Mouse (Mus musculus): ENCODE data around the gene Serpina6. TPM values are rescaled to one million over a fixed set of nuclear protein-coding genes. Genes with fewer than 3 reads are reported as not detected.

The Serpina6 gene
- polyA plus RNA-seq, 1 experiment from 2014 or later: not detected

GRCm38 (mm10) chr12:103644601-103645000, 12.4 kb downstream of the Serpina6 start:
- DNase-seq (ENCODE audit: low spot score): no peak
- Histone ChIP-seq H3K36me3 (replicated peaks) (no peaks in the 10 kb centered on the region), H3K27ac (replicated peaks) (no peak overlapping the region), H3K4me3 (no peak overlapping the region), H3K27me3 (replicated peaks; ENCODE audit: low read depth, poor library complexity, severe bottlenecking) (no peaks in the 10 kb centered on the region), H3K9me3 (no peaks in the 10 kb centered on the region), H3K4me1 (no peaks in the 10 kb centered on the region)
- 37% methylated on average over 5 of the region's 5 CpGs for WGBS

GRCm38 (mm10) chr12:103643818-103644217, 13.2 kb downstream of the Serpina6 start:
- Histone ChIP-seq H3K9me3 (no peaks in the 10 kb centered on the region), H3K27ac (replicated peaks) (no peak overlapping the region), H3K4me3 (no peak overlapping the region), H3K27me3 (replicated peaks; ENCODE audit: low read depth, poor library complexity, severe bottlenecking) (no peaks in the 10 kb centered on the region), H3K36me3 (replicated peaks) (no peaks in the 10 kb centered on the region), H3K4me1 (no peaks in the 10 kb centered on the region)
- no peak for DNase-seq (ENCODE audit: low spot score)
- 81% methylated on average over 3 of the region's 3 CpGs for WGBS

- no peaks in the 10 kb centered on the region for H3K4me1 ChIP-seq
- no peaks in the 10 kb centered on the region for H3K9me3 ChIP-seq
- no peak overlapping the region for H3K27ac ChIP-seq (replicated peaks)
- H3K27me3 ChIP-seq (replicated peaks; ENCODE audit: low read depth, poor library complexity, severe bottlenecking): no peaks in the 10 kb centered on the region
- WGBS: under 1% methylated on average over 2 of the region's 2 CpGs
- H3K36me3 ChIP-seq (replicated peaks): no peaks in the 10 kb centered on the region
- H3K4me3 ChIP-seq: no peak overlapping the region
- DNase-seq (ENCODE audit: low spot score): peak; percentile 79
These were observed 13.7 kb downstream of the Serpina6 start for GRCm38 (mm10) chr12:103643336-103643735.

GRCm38 (mm10) chr12:103635846-103636245, 21.2 kb downstream of the Serpina6 start:
- H3K4me1 ChIP-seq: no peaks in the 10 kb centered on the region
- H3K27me3 ChIP-seq (replicated peaks; ENCODE audit: low read depth, poor library complexity, severe bottlenecking): no peaks in the 10 kb centered on the region
- 85% methylated on average over 2 of the region's 2 CpGs for WGBS
- no peak overlapping the region for H3K27ac ChIP-seq (replicated peaks)
- no peaks in the 10 kb centered on the region for H3K9me3 ChIP-seq
- no peak for DNase-seq (ENCODE audit: low spot score)
- H3K36me3 ChIP-seq (replicated peaks): no peaks in the 10 kb centered on the region
- H3K4me3 ChIP-seq: no peak overlapping the region

- no peaks in the 10 kb centered on the region for H3K27me3 ChIP-seq (replicated peaks; ENCODE audit: low read depth, poor library complexity, severe bottlenecking)
- H3K4me1 ChIP-seq: no peaks in the 10 kb centered on the region
- no peaks in the 10 kb centered on the region for H3K36me3 ChIP-seq (replicated peaks)
- no peaks in the 10 kb centered on the region for H3K9me3 ChIP-seq
- H3K4me3 ChIP-seq: no peak overlapping the region
- H3K27ac ChIP-seq (replicated peaks): no peak overlapping the region
- WGBS: 80% methylated on average over 2 of the region's 2 CpGs
- DNase-seq (ENCODE audit: low spot score): no peak
These were observed 22.6 kb downstream of the Serpina6 start for GRCm38 (mm10) chr12:103634430-103634829.

GRCm38 (mm10) chr12:103631203-103631612, 25.8 kb downstream of the Serpina6 start, which contains the start of gene Serpina10:
Serpina10 (minus strand) TSS chr12:103631444.
- no peak for DNase-seq (ENCODE audit: low spot score)
- H3K27me3 ChIP-seq (replicated peaks; ENCODE audit: low read depth, poor library complexity, severe bottlenecking): no peaks in the 10 kb centered on the region
- WGBS: 82% methylated on average over 3 of the region's 3 CpGs
- H3K27ac ChIP-seq (replicated peaks): no peak within 1 kb of the TSS
- no peak within 1 kb of the TSS for H3K4me3 ChIP-seq
- no peaks in the 10 kb centered on the region for H3K36me3 ChIP-seq (replicated peaks)
- no peaks in the 10 kb centered on the region for H3K9me3 ChIP-seq
- H3K4me1 ChIP-seq: no peaks in the 10 kb centered on the region

GRCm38 (mm10) chr12:103616860-103617261, 40.2 kb downstream of the Serpina6 start:
- H3K4me3 ChIP-seq: no peak overlapping the region
- no peaks in the 10 kb centered on the region for H3K27me3 ChIP-seq (replicated peaks; ENCODE audit: low read depth, poor library complexity, severe bottlenecking)
- no peaks in the 10 kb centered on the region for H3K9me3 ChIP-seq
- H3K4me1 ChIP-seq: no peaks in the 10 kb centered on the region
- no peaks in the 10 kb centered on the region for H3K36me3 ChIP-seq (replicated peaks)
- WGBS: 90% methylated on average over 10 of the region's 10 CpGs
- no peak for DNase-seq (ENCODE audit: low spot score)
- no peak overlapping the region for H3K27ac ChIP-seq (replicated peaks)

GRCm38 (mm10) chr12:103615734-103616133, 41.3 kb downstream of the Serpina6 start:
- no peaks in the 10 kb centered on the region for H3K36me3 ChIP-seq (replicated peaks)
- DNase-seq (ENCODE audit: low spot score): no peak
- 88% methylated on average over 4 of the region's 4 CpGs for WGBS
- no peaks in the 10 kb centered on the region for H3K4me1 ChIP-seq
- no peaks in the 10 kb centered on the region for H3K27me3 ChIP-seq (replicated peaks; ENCODE audit: low read depth, poor library complexity, severe bottlenecking)
- no peak overlapping the region for H3K4me3 ChIP-seq
- no peak overlapping the region for H3K27ac ChIP-seq (replicated peaks)
- H3K9me3 ChIP-seq: no peaks in the 10 kb centered on the region

GRCm38 (mm10) chr12:103615141-103615540, 41.9 kb downstream of the Serpina6 start:
- DNase-seq (ENCODE audit: low spot score): no peak
- H3K27me3 ChIP-seq (replicated peaks; ENCODE audit: low read depth, poor library complexity, severe bottlenecking): no peaks in the 10 kb centered on the region
- no peak overlapping the region for H3K27ac ChIP-seq (replicated peaks)
- H3K9me3 ChIP-seq: no peaks in the 10 kb centered on the region
- no peaks in the 10 kb centered on the region for H3K4me1 ChIP-seq
- no peaks in the 10 kb centered on the region for H3K36me3 ChIP-seq (replicated peaks)
- H3K4me3 ChIP-seq: no peak overlapping the region
- WGBS: 92% methylated on average over 1 of the region's 1 CpGs

GRCm38 (mm10) chr12:103601839-103602238, 55.2 kb downstream of the Serpina6 start:
- DNase-seq (ENCODE audit: low spot score): no peak
- WGBS: 65% methylated on average over 3 of the region's 3 CpGs
- no peaks in the 10 kb centered on the region for H3K27me3 ChIP-seq (replicated peaks; ENCODE audit: low read depth, poor library complexity, severe bottlenecking)
- H3K4me1 ChIP-seq: no peaks in the 10 kb centered on the region
- H3K36me3 ChIP-seq (replicated peaks): no peaks in the 10 kb centered on the region
- no peak overlapping the region for H3K27ac ChIP-seq (replicated peaks)
- no peak overlapping the region for H3K4me3 ChIP-seq
- no peaks in the 10 kb centered on the region for H3K9me3 ChIP-seq

GRCm38 (mm10) chr12:103600364-103600763, 56.6 kb downstream of the Serpina6 start:
- Histone ChIP-seq H3K4me1 (no peaks in the 10 kb centered on the region), H3K9me3 (no peaks in the 10 kb centered on the region), H3K4me3 (no peak overlapping the region), H3K36me3 (replicated peaks) (no peaks in the 10 kb centered on the region), H3K27ac (replicated peaks) (no peak overlapping the region), H3K27me3 (replicated peaks; ENCODE audit: low read depth, poor library complexity, severe bottlenecking) (no peaks in the 10 kb centered on the region)
- no peak for DNase-seq (ENCODE audit: low spot score)
- WGBS: 21% methylated on average over 3 of the region's 3 CpGs

- Histone ChIP-seq H3K27ac (replicated peaks) (no peak overlapping the region), H3K9me3 (no peaks in the 10 kb centered on the region), H3K36me3 (replicated peaks) (no peaks in the 10 kb centered on the region), H3K4me1 (no peaks in the 10 kb centered on the region), H3K4me3 (no peak overlapping the region), H3K27me3 (replicated peaks; ENCODE audit: low read depth, poor library complexity, severe bottlenecking) (no peaks in the 10 kb centered on the region)
- 67% methylated on average over 2 of the region's 2 CpGs for WGBS
- DNase-seq (ENCODE audit: low spot score): no peak
These were observed 58.6 kb downstream of the Serpina6 start for GRCm38 (mm10) chr12:103598411-103598810.

All from embryonic facial prominence, embryonic 10.5 days (tissue).